Mouse (Mus musculus) hindlimb bud, embryonic 11.5 days (tissue): ENCODE results near the gene Elovl6.

Source experiments
- DNase-seq: peaks from one replicate; pipeline ENCODE4 v3.0.0-alpha.2; 2012; ENCODE audit warnings: low read depth, low spot score; ENCODE audit errors: extremely low spot score

Elovl6 gene

DNA sequence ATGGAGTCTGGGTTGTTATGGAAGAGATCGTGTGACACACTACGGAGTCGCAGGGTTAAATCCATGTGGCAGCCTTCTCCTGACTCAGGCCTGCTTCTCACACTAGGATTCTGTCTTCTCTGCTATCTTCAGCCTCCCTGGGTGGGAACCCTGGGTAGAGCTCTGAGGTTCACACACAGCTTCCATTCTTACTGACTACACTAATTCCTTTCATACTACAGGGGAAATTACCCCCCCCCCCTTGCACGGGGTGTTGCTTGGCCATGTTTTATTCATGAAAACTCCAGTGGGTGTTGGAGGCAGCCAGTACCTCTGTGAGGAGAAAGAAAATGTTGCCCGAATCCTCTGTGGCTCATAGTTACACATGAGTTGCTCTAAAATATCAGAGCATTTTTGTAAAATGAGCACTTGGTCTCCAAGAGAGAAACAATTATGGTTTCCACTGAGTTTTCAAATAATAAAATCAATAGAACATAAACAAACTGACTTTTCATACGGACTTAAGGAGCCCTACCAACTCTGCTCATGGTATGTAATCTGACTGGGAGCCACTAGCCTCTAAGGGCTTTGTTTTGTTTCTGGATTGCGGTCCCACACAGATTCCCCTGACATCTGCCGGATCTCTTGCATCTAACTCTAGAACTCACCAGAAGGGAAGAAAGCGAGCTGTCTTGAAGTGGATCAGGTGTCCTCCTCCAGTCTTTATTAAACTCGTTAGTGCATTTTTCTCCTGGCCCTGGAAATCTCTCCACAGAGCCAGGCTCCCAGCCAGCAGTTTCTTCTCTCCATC lies 108.3 kb downstream of the Elovl6 start:
- DNase-seq: no peak

DNA sequence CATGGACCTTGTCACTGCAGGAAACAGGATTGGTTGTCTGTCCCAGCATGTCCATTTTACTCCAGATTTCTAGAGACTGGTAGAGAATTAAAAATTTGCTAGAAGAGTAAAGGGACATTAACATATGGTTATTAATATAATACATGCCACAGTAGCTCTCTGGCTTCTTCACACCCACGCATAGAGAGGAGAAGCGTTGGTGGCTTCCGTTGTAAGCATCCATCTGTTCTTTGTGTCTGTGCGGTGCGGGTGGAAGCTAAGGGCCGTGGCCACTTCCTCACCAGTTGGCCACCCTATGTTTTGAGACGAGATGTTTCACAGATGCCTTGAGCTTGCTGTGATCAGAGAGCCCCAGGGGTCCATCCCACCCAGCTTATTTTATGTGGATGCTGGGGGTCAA lies 109.5 kb downstream of the Elovl6 start:
- DNase-seq: no peak

DNA sequence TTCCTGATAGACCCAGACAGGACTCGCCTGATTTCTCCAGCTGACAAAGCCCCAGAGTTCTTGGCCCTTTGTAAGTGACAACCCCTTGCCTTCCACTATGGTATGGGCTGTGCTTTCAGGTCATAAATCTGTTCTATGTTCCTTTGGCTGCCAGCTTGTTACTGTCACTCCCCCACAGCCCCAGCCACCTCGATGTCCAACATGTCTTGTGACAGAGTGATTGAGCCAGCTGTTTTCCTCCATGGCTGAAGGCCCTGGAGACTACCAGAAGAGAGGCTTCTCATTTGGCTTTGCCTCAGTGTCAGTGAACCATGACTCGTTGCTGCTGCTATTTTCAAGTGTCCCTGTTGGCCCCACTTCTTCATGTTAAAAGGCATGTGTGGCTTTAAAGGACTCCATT lies 113.3 kb downstream of the Elovl6 start:
- DNase-seq: no peak

DNA sequence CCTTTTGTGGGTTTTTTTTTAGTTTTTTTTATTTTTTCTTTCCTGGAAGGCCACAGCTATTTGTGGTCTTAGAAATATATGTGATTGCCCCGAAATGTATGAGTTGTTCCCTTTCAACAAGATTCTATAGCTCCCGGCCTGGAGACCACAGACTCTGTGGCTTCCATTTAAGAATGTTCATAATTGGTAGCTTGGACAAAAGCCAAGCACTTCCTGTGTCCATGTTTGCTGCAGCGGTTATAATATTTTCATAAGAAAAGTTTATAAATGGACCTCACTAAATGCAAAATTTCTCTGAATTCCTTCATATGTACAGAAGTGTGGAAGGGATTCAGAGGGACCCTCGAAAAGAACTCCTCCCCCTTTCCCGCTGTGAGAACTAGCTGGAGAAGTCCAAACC lies 114.6 kb downstream of the Elovl6 start:
- no peak for DNase-seq

DNA sequence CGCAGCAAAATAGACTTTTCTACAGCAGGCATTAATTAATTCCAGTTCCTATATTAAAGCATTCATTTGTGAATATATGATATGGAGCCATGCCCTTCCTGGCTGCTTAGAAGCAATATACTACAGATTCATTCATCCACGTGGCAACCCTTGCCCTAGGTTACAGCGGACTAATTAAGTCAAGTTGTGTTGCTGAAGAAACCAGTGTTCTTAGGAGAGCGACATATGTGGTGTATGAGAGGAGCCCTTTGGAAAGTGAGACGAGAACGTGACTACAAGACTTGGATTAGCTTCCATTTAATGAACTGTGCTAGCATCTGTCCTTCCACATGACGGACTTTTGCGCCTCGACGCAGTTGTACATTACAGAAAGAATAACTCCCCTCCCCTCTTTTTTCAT lies 115.2 kb downstream of the Elovl6 start:
- no peak for DNase-seq

DNA sequence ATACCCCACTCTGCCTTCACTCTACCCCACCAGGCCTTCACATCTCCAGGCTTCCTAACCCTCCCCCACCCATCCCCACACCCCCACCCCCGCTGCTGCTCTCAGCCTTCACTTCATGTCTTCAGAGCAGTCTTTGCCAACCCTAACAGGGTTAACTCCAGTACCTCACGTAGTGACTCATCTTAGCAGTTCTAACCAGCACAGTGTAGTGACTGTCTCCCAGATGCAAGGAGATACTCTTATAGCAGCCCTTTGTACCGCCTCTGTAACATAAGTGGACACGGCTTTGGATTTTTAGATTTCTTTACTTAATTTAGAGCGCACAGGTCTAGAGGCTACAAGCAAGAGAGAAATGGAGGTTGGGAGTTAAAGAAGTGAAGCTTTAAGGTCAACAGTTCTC lies 116.4 kb downstream of the Elovl6 start:
- no peak for DNase-seq

DNA sequence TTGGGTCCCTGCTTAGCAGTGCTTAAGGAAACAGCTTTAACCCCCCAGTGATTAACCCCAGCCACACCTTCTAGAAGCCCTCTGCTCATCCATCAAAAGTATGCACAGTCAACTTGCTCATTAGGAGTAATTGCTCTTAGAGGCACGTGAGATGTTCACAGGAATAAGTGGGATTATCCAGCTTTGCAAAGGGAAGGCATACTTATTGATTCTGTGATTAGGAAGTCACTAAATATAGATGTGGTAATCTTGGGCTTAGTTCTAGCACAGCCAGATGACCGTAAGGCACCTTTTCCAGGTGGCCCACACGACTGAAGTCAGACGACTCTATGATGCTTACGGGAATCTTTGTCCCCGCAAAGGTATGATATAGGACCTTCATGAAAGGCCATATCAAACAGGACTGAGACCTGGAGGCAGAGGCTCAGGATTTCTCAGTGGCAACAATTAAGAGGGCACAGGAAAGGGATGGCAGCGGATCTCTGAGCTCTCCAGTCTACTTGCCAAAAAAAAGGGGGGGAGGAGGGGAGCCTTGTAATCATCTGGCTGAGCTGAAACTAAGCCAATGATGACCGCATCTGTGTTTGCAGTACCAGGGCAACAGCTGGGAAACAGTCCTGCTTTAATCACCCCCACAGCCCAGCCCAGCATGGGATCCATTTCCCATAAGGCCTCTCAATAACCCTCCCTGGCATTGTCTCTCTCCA lies 117.6 kb downstream of the Elovl6 start:
- DNase-seq: no peak

DNA sequence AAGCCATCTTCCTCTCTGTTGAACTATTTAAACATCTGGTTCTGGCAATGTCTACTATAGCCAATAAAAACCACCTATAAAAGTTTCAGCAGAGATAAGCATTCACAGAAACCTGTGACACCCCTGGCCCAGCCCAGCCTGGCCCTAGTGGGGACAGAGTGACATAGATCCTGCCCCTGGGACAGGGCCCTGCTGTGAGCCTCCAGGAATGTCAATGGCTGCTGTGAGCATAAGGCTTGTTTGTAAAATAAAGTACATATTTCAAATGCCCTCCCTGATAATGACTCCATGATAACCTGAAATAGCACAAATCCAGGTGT lies 118.1 kb downstream of the Elovl6 start:
- no peak for DNase-seq

DNA sequence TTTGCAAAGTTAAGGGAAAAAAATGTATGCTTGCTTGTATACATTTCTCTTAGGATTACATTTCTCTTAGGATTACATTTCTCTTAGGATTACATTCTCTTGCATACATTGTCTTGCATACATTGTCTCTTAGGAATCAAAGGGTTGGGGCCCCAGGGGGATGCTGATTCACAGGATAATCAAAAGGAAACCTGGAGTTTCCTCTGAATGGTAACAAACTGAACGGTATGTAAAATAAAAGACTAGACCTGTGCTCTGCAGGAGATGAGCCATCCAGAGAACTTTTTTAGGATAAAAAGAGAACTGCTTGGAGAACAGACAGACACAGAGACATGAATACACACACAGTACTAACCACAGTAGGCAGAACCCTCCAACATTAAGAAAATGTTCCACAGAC lies 118.8 kb downstream of the Elovl6 start:
- no peak for DNase-seq

DNA sequence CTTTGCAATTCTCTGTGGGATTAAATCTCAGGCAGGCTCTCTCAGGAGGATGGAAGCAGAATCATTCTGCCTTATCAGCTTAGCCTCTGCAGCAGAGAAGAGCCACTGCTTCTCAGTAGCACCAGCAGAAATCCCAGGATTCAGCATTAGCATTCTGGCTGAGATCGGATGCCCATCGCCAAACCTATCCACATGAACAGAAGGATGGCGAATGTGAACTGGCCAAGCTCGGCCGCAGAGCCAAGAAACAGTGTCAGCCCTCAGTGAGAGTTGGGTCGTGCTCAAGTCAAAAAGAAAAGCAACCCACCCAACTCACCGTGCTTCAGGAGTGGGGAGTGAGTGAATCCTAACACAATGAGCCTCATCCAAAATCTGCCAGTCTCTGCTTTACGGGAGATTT lies 119.6 kb downstream of the Elovl6 start:
- no peak for DNase-seq

DNA sequence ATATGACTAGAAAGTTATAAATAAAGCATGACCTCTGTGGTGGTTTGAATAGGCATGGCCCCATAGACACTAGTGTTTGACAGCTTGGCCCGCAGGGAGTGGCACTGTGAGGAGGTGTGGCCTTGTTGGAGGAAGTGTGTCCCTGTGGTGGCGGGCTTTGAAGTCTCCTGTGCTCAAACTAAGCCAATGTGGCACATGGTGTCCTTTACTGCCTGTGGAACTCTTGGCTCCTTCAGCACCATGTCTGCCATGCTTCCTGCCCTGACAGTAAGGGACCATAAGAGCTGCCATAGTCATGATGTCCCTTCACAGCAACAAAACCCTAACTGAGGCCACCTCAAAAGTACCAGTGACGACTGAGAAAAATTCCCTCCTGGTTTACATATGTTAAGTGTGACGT lies 120.3 kb downstream of the Elovl6 start:
- no peak for DNase-seq

DNA sequence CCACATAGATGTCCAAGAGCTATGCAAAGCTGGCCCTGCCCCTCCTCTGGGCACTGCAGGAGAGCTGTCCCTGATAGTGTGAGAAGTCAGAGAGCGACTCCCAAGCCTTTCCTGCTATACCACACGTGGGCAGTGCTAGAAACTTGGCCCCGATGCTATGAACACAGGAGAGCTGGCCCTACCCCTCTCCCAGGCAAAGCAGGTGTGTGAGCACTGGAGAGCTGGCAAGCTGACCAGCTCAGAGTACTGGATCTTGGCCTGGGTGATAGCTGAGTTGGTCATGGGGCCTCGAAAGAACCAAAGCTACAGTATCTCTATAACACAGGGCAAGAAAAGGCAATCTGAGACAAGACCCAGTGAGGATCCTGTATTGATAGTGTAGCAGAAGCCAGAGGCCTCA lies 124.4 kb downstream of the Elovl6 start:
- no peak for DNase-seq

DNA sequence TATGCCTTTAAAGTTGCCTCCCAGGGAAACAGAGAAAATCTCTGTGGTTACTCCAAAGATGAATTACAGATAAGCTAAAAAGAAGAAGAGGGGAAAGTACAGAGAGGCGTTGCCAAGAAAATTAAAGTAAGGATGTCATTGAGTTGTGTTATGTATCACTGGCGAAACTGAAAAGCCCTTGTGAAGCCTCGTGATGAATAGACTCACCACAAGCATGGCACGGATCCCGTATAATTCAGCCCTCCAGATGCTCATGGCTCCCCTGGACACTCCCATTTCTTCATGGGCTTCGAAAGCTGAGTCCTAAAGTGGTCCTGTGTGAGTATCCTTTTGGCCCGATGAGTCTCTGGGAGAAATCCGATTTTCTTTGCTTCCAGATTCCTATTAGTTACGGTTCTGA lies 125.1 kb downstream of the Elovl6 start:
- no peak for DNase-seq

DNA sequence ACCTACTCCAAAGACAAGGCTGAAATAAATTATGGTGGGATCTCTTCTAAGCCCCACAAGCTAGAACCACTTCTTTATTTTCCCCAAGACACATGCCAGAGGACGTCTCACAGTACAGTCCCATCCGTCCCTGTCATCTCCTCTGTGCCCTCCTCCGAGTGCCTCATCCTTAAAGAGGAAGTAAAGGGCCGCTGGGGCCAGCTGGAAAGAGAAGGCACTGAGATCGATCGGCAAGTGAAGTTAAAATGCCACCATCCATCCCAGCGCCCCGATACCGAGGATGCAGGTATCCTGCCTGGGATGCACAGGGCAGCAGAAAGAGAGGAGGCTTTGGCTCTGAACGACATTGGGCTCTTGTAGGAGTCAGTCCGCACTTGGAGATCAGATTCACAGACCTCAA lies 125.6 kb downstream of the Elovl6 start:
- no peak for DNase-seq

DNA sequence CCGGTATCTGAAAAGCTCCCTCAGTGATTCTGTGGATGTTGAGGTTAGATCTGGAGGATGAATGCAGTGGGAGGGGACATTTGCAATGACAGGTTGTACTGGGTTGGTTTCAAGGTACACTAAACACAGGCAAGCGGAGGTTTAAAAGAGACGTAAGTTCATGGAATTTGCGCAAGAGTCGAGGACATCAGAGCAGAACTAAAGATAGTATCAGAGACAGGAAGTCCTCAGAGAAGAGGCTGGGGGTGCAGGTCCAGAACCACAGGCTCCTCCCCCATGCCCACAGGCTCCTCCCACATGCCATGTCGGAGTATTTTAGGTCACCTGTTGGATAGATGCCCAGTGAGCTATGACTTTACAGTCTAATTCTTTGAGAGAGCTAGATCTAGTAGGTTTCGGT lies 126.6 kb downstream of the Elovl6 start:
- DNase-seq: no peak

DNA sequence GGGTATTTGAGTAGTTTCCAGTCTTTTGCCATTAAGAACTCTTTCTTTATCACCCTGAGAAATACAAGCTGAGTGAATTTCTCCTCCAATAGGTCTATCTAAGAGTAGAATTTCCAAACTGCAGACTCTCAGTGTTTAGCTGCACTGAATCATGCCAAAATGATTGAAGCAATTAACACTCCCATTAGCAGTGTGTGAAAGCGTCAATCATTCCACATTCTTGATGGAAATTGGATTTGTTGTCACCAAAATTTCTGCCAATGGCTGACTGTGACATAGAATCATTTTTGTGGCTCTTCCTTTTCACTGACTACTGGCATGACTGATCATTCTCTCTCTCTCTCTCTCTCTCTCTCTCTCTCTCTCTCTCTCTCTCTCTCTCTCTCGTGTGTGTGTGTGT lies 131.8 kb downstream of the Elovl6 start:
- no peak for DNase-seq

DNA sequence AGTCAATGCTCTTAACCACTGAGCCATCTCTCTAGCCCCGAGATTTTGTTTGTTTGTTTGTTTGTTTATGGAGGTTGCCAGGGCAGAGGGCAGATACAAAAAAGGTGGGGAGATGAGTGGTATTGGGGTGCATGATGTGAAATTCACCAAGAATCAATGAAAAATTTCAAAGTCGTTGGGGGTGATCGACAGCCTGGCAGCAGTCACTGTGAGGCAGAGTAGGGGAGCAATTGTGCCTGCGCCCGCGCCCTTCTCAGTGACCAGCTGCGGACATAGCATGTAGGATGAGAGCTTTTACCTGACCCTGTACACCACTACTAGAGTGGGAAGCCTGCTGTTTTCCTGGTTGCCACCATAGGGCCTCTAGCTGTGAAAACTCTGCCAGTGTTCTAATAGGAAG lies 143.8 kb downstream of the Elovl6 start:
- no peak for DNase-seq

DNA sequence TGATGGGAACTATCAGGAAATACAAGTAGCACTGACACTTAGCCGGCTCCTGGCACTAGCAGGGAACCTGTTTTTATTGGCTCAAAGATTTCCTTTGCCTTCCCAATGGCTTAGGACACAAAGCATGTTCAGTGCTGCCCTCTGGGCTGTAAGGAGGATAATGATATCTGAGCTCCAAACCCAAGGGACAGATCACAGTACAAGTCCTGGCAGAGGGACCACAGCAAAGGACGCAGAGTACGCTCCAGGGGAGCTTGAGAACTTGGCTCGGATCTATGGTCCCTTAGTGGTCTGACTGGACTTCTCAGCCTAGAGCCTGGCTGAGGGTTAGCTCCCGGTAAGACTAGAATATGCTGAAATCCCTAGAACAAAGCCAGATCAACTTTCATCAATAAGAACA lies 148.1 kb downstream of the Elovl6 start:
- DNase-seq: no peak

DNA sequence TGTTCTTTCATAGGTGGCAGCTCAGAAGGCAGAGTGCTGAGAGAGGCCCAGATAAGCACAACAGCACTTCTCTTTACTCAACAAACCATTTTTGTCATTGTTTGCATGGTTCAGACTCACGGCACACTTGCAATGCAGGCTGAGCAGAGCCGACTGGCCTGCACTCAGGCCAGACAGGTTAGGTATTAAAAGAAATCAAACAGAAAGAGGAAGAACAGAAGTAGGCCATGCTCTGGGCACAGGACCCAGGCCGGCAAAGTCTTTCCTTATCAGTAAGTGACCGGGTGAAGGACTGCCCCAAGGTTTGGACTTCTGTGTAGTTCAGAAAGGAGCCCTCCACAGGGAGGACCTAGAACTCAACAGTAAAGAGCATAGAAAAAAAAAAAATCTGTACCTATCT lies 149.7 kb downstream of the Elovl6 start:
- no peak for DNase-seq

DNA sequence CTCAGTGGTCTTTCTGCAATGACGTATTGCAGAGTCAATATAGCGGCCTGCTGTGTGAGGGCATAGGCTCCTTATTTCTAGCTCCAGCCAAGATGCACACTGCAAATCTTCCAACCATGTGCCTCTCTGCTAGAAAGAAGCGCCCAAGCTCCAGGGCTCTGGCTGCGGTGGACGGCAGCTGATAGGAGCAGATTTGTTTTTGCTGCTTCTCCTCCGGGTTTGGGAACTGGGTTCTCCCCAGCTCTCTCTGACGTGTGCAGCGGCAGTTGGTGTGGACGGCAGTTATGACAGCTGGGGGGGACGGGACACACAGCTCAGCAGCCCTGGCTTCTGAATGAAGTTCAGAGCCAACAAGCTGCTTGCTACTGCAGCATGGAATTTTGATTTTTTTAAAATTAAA lies 150.2 kb downstream of the Elovl6 start:
- DNase-seq: no peak

DNA sequence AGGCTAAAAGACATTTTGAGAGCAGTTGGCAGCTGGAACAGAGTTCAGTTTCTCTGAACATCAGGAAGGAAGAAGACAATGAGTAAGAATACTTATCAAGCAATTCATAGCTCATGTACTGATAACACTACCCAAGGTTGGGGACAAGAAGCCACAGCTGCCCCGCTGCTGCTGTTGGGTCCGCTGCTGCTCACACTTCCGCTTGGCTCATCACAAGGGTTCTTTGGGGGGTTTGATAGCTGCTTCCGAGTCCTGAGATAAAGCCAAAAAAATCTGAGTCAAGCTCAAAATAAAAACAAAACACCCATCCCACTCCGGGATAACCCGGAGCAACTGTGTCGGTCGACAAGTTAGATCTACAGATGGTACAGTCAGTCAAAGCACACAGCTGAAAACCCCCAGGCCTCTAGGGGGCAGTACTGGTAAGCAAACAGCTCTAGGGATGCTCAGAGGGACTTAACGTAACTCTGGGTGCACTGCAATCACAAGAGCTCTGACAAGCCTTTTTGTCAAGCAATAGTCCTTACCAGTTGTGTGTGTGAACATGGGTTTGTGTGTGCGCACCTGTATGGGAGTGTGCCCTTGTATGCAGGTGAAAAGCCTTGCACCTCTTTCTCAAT lies 151.0 kb downstream of the Elovl6 start:
- DNase-seq: no peak

DNA sequence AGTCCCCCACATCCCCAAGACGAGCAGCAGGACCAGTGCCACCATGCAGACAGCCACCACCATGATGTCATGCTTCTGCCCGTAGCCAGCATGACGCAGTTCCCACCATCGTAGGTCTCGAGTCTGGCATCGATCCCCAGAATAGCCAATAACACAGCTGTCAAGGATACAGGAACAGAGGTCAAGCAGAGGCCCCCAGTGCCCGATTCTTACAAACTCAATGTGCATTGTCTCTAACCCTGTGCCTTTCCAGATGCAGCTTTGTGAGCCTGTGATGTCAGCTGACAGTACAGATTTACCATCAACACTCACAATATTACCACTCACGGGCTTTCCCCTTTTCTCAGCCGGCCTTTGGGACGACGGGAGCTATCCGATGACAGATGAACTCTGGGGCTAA lies 154.0 kb downstream of the Elovl6 start:
- no peak for DNase-seq
